Mouse (Mus musculus) ES-Bruce4 (cell line): ENCODE results near the gene Il33.

Experiments used
- CTCF ChIP-seq: IDR thresholded peaks from one replicate; pipeline ENCODE4 v1.8.1; 2011; ENCODE audit warnings: low read depth, low read length
- EP300 ChIP-seq: IDR thresholded peaks from 2 replicates; pipeline ENCODE4 v1.6.1; 2011; ENCODE audit warnings: low read depth, low read length; ENCODE audit not compliant: insufficient read depth

DNA sequence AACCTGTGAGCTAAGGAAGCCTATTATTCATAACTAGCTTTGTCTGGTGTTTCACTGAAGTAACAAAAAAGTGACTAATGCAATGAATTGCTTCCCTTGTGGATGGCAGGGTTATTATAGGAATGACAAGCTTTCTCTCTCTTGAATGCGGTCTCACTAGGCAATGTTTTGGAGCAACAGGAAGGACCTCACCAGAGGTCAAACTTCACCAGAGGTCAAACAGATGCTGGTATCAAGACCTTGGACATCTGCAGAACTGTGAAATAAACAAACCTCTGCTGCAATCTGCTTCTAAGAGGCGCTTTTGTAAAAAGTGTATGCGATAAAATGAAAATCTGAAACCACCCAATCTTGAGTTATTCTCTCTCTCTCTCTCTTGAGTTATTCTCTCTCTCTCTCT, 42.2 kb upstream of the Il33 start:
- TF ChIP-seq CTCF (no peak), EP300 (no peak)
